Mouse (Mus musculus) frontal cortex, postnatal 14 days (tissue): ENCODE measurements at regions not wholly inside any gene's neighbourhood (a gene's known extent, or its start where the extent isn't known, plus 50 kb on each side); places are given as distances from the start of the nearest gene placed in this dataset.

Experiments
- DNase-seq, 2 experiments: peaks; one replicate each; pipeline ENCODE4 v3.0.0; 2022; ENCODE audit warnings: low spot score in 2 of 2

- no peak for DNase-seq
Observed at GRCm38 (mm10) chr7:145043455-145044149, 103.9 kb upstream of the Ccnd1 start.

GRCm38 (mm10) chr7:145040871-145041270 lies 101.1 kb upstream of the Ccnd1 start:
- no peak for DNase-seq

GRCm38 (mm10) chr7:145034385-145034784 lies 94.7 kb upstream of the Ccnd1 start:
- no peak for DNase-seq

- no peak for DNase-seq
Observed at GRCm38 (mm10) chr7:145031275-145031674, 91.5 kb upstream of the Ccnd1 start.

GRCm38 (mm10) chr7:145030635-145031141 lies 91.0 kb upstream of the Ccnd1 start:
- DNase-seq = peak; percentile 73 to 77

GRCm38 (mm10) chr7:145029622-145030021 lies 89.9 kb upstream of the Ccnd1 start:
- no peak for DNase-seq

- no peak for DNase-seq
Observed at GRCm38 (mm10) chr7:145029124-145029523, 89.4 kb upstream of the Ccnd1 start.

GRCm38 (mm10) chr7:145027061-145027460 lies 87.3 kb upstream of the Ccnd1 start:
- DNase-seq = no peak

GRCm38 (mm10) chr7:145026014-145026285 lies 86.2 kb upstream of the Ccnd1 start:
- DNase-seq = no peak

- DNase-seq = no peak
Observed at GRCm38 (mm10) chr7:145025186-145026013, 85.7 kb upstream of the Ccnd1 start.

- DNase-seq = no peak
Observed at GRCm38 (mm10) chr7:145024651-145025050, 84.9 kb upstream of the Ccnd1 start.

- DNase-seq = peak in 1 of 2 experiments; percentile 14
Observed at GRCm38 (mm10) chr7:145019137-145019536, 79.4 kb upstream of the Ccnd1 start.

- DNase-seq = no peak
Observed at GRCm38 (mm10) chr7:145018149-145018548, 78.4 kb upstream of the Ccnd1 start.

GRCm38 (mm10) chr7:145015463-145016085 lies 75.8 kb upstream of the Ccnd1 start:
- DNase-seq = no peak

- DNase-seq = no peak
Observed at GRCm38 (mm10) chr7:145010757-145011156, 71.0 kb upstream of the Ccnd1 start.

GRCm38 (mm10) chr7:145010004-145010403 lies 70.3 kb upstream of the Ccnd1 start:
- DNase-seq = no peak

- no peak for DNase-seq
Observed at GRCm38 (mm10) chr7:145008662-145009333, 69.1 kb upstream of the Ccnd1 start.

- DNase-seq = no peak
Observed at GRCm38 (mm10) chr7:145007216-145007615, 67.5 kb upstream of the Ccnd1 start.

GRCm38 (mm10) chr7:145001503-145002084 lies 61.9 kb upstream of the Ccnd1 start:
- DNase-seq = no peak

GRCm38 (mm10) chr7:144999741-145000140 lies 60.0 kb upstream of the Ccnd1 start:
- DNase-seq = no peak

- DNase-seq = no peak
Observed at GRCm38 (mm10) chr7:144996847-144997246, 57.1 kb upstream of the Ccnd1 start.

GRCm38 (mm10) chr7:144994229-144994628 lies 54.5 kb upstream of the Ccnd1 start:
- DNase-seq = no peak
